Mouse (Mus musculus) liver, embryonic 14.5 days (tissue): ENCODE results near the gene Utp14b. TPM values are rescaled to one million over a fixed set of nuclear protein-coding genes. Genes with fewer than 3 reads are reported as not detected.

Experiments
- ATAC-seq: fragments of 200-750 bp; cut with Nextera tagmentation; 2 replicates; pipeline ENCODE4 v1.8.0; 2017; ENCODE audit warnings: moderate number of reproducible peaks, mild to moderate bottlenecking, moderate library complexity; ENCODE audit not compliant: insufficient read depth
- DNase-seq, 3 experiments: peaks; one replicate each; pipeline ENCODE4 v3.0.0-alpha.2; 2012 to 2013; ENCODE audit warnings: low read depth in 3 of 3, low spot score in 3 of 3
- H3K27ac ChIP-seq: fragments of 300-500 bp; sonication (generic); 2 replicates; pipeline ENCODE4 v1.5.1; 2014; ENCODE audit warnings: moderate library complexity, mild to moderate bottlenecking, control low read depth, inconsistent platforms
- H3K27me3 ChIP-seq: fragments of 300-500 bp; sonication (generic); 2 replicates; pipeline ENCODE4 v1.6.1; 2014; ENCODE audit warnings: mild to moderate bottlenecking, low read length, moderate library complexity; ENCODE audit not compliant: control insufficient read depth, insufficient read depth
- H3K36me3 ChIP-seq: fragments of 300-500 bp; sonication (generic); replicated peaks from 2 replicates; pipeline ENCODE4 v1.6.1; 2014; ENCODE audit warnings: low read depth; ENCODE audit not compliant: control insufficient read depth, insufficient read depth
- H3K4me1 ChIP-seq, 2 experiments: fragments of 200-500 bp in 1 of 2; fragments of 300-500 bp in 1 of 2; sonication (generic) in 1 of 2; replicated peaks; 2 replicates each; pipeline ENCODE4 v1.6.1; 2012 to 2014; ENCODE audit warnings: antibody characterized with exemption in 1 of 2, inconsistent platforms in 1 of 2, low read length in 1 of 2; ENCODE audit not compliant: control insufficient read depth in 2 of 2, insufficient read depth in 2 of 2
- H3K4me2 ChIP-seq: fragments of 300-500 bp; sonication (generic); 2 replicates; pipeline ENCODE4 v1.6.1; 2014; ENCODE audit warnings: low read depth, mild to moderate bottlenecking, control low read depth, moderate library complexity
- H3K4me3 ChIP-seq, 2 experiments: fragments of 200-500 bp in 1 of 2; fragments of 300-500 bp in 1 of 2; sonication (generic) in 1 of 2; 2 replicates each; pipeline ENCODE4 v1.5.1; 2012 to 2014; ENCODE audit warnings: low read depth in 2 of 2, low read length in 2 of 2, mild to moderate bottlenecking in 2 of 2, control low read depth in 1 of 2, inconsistent platforms in 1 of 2, moderate library complexity in 1 of 2; ENCODE audit not compliant: insufficient read depth in 1 of 2
- H3K9ac ChIP-seq: fragments of 300-500 bp; sonication (generic); replicated peaks from 2 replicates; pipeline ENCODE4 v1.6.1; 2014; ENCODE audit warnings: mild to moderate bottlenecking, control low read depth, moderate library complexity
- H3K9me3 ChIP-seq: fragments of 300-500 bp; sonication (generic); 2 replicates; pipeline ENCODE4 v1.6.1; 2016; ENCODE audit warnings: low read length, mixed read lengths; ENCODE audit not compliant: control insufficient read depth
- CTCF ChIP-seq: IDR thresholded peaks from 2 replicates; pipeline ENCODE4 v1.5.1; 2016; ENCODE audit warnings: antibody characterized with exemption, low read depth, control low read depth
- EP300 ChIP-seq: IDR thresholded peaks from 2 replicates; pipeline ENCODE4 v1.6.1; 2016; ENCODE audit warnings: antibody characterized with exemption, low read depth
- WGBS: fragments of 180-500 bp; shearing (Covaris S2); extraction: QIAGEN DNeasy Blood & Tissue Kit; methylation state at CpG from one replicate; pipeline ENCODE4 v1.1.7; 2014; ENCODE audit not compliant: insufficient replicate concordance; 5-methylcytosine and 5-hydroxymethylcytosine counted together
- polyA plus RNA-seq, 2 experiments: library from polyadenylated mRNA; depleted of rRNA in 1 of 2; stranded (reverse) in 1 of 2; unstranded in 1 of 2; fragments of >200 nt; fragmentation: Nextera tagmentation in 1 of 2; extraction: Ambion mirVana in 1 of 2; gene quantifications; 2 replicates each; pipeline versions ENCODE4 v1.2.1 to v1.2.3; 2012 to 2014

Gene Utp14b
- polyA plus RNA-seq, 2 experiments = 0.93 to 1.4 TPM

GRCm38 (mm10) chr1:78634486-78634885 lies 23.4 kb upstream of the Utp14b start:
- no peak overlapping the region for H3K4me2 ChIP-seq
- DNase-seq = no peak

GRCm38 (mm10) chr1:78640871-78641270 lies 17.0 kb upstream of the Utp14b start:
- no peak overlapping the region for H3K27ac ChIP-seq
- H3K4me3 ChIP-seq = no peak overlapping the region
- H3K36me3 ChIP-seq = no peaks in the 10 kb centered on the region
- no peaks in the 10 kb centered on the region for H3K4me1 ChIP-seq
- no peaks in the 10 kb centered on the region for H3K9me3 ChIP-seq
- H3K4me2 ChIP-seq = no peak overlapping the region
- DNase-seq (no peak), ATAC-seq (no peak)
- no peak for TF ChIP-seq CTCF
- TF ChIP-seq EP300 = no peak
- H3K9ac ChIP-seq = no peak overlapping the region
- no peaks in the 10 kb centered on the region for H3K27me3 ChIP-seq

More at GRCm38 (mm10) chr1:78634486-78634885, 23.4 kb upstream of the Utp14b start:
- no peaks in the 10 kb centered on the region for H3K27me3 ChIP-seq
- 57% methylated on average over 3 of the region's 3 CpGs for WGBS
- TF ChIP-seq CTCF = no peak
- no peak for ATAC-seq
- no peaks in the 10 kb centered on the region for H3K9me3 ChIP-seq
- H3K27ac ChIP-seq = no peak overlapping the region
- no peaks in the 10 kb centered on the region for H3K36me3 ChIP-seq
- no peak overlapping the region for H3K4me3 ChIP-seq
- no peaks in the 10 kb centered on the region for H3K4me1 ChIP-seq
- no peak overlapping the region for H3K9ac ChIP-seq

- Histone ChIP-seq H3K9ac (no peak overlapping the region), H3K4me3 (no peak overlapping the region), H3K27ac (no peak overlapping the region), H3K4me2 (no peak overlapping the region), H3K4me1 (no peaks in the 10 kb centered on the region), H3K36me3 (no peaks in the 10 kb centered on the region), H3K9me3 (no peaks in the 10 kb centered on the region), H3K27me3 (no peaks in the 10 kb centered on the region)
- TF ChIP-seq CTCF = no peak
- TF ChIP-seq EP300 = no peak
- ATAC-seq = no peak
- DNase-seq = no peak
- WGBS = 83% methylated on average over 3 of the region's 3 CpGs
Measured at GRCm38 (mm10) chr1:78641791-78642190, 16.0 kb upstream of the Utp14b start.

GRCm38 (mm10) chr1:78642197-78642596 lies 15.6 kb upstream of the Utp14b start:
- H3K27ac ChIP-seq = no peak overlapping the region
- no peak overlapping the region for H3K4me3 ChIP-seq
- H3K27me3 ChIP-seq = no peaks in the 10 kb centered on the region
- ATAC-seq (no peak), DNase-seq (no peak)
- no peaks in the 10 kb centered on the region for H3K4me1 ChIP-seq
- no peak overlapping the region for H3K4me2 ChIP-seq
- no peaks in the 10 kb centered on the region for H3K9me3 ChIP-seq
- WGBS = 63% methylated on average over 2 of the region's 2 CpGs
- H3K9ac ChIP-seq = no peak overlapping the region
- H3K36me3 ChIP-seq = no peaks in the 10 kb centered on the region
- TF ChIP-seq CTCF (no peak), EP300 (no peak)

GRCm38 (mm10) chr1:78647317-78647885 lies 10.4 kb upstream of the Utp14b start:
- 64% methylated on average over 8 of the region's 8 CpGs for WGBS
- no peak overlapping the region for H3K4me3 ChIP-seq
- H3K27me3 ChIP-seq = no peaks in the 10 kb centered on the region
- TF ChIP-seq CTCF (no peak), EP300 (no peak)
- H3K27ac ChIP-seq = no peak overlapping the region
- H3K9me3 ChIP-seq = no peaks in the 10 kb centered on the region
- H3K4me2 ChIP-seq = no peak overlapping the region
- H3K36me3 ChIP-seq = no peaks in the 10 kb centered on the region
- no peaks in the 10 kb centered on the region for H3K4me1 ChIP-seq
- no peak for ATAC-seq
- no peak overlapping the region for H3K9ac ChIP-seq
- DNase-seq = no peak
